ENCODE assay signal across 8 mouse cellular contexts in genomic region chr8:19706918-19707760, GRCm38 (mm10). TPM values are rescaled to one million over a fixed set of nuclear protein-coding genes. Genes with fewer than 3 reads are reported as not detected.
DNase-seq lines count a peak whose midpoint lies in the region; ATAC-seq lines count a peak whose summit lies in the region.
"Not testable (repeated sequence)": the region's sequence is repeated elsewhere in the genome, so short reads cannot be mapped to it uniquely, and the experiment has no call there.
"Had no signal": no experiment of that assay in that cellular context is flagged by ENCODE, and none has a peak within 500 bp of the region (broad histone marks: within the 10 kb centered on the region; RNA-seq: fewer than 3 reads in every experiment).

No protein-coding gene starts in this region.

- not testable (repeated sequence) for H3K4me1 ChIP-seq in intestine, embryonic 16.5 days (ENCODE audit: control insufficient read depth, insufficient read depth, low read length)

- H3K9me3 ChIP-seq in intestine, embryonic 16.5 days (ENCODE audit: control insufficient read depth, low read length): not testable (repeated sequence)

- DNase-seq in T-cell, adult 2 months (ENCODE audit: low spot score): peak; percentile 50
- peak; percentile 84 to 92 for DNase-seq in cerebellum, postnatal 14 days
- DNase-seq in gastrocnemius, postnatal 14 days: peak; percentile 89
- DNase-seq in left cerebral cortex, adult 18-20 months (ENCODE audit: low spot score in 2 of 2): peak; percentile 89 to 96
- DNase-seq in lung, postnatal 4 days: peak; percentile 95 to 99
- peak; percentile 88 for DNase-seq in right cerebral cortex, postnatal 4 days

- H3K4me3 ChIP-seq in intestine, embryonic 16.5 days (ENCODE audit: low read length): not testable (repeated sequence)

- H3K9ac ChIP-seq in intestine, embryonic 16.5 days (ENCODE audit: low read depth, low read length): not testable (repeated sequence)

- intact Hi-C loops in gastrocnemius, postnatal 14 days (cut with DNase I; ENCODE audit: low total_unique reads): not testable (repeated sequence)

- not testable (repeated sequence) for H3K36me3 ChIP-seq in intestine, embryonic 16.5 days (ENCODE audit: control insufficient read depth, insufficient read depth, low read length)

- H3K27ac ChIP-seq in intestine, embryonic 16.5 days (ENCODE audit: low read length): peak overlapping the region; percentile 2; the same call in 1 of the 2 replicates

- H3K4me2 ChIP-seq in intestine, embryonic 16.5 days (ENCODE audit: low read depth, low read length): not testable (repeated sequence)

- 68% methylated on average over 7 of the region's 7 CpGs for WGBS in intestine, embryonic 16.5 days

- not testable (repeated sequence) for H3K27me3 ChIP-seq in intestine, embryonic 16.5 days (replicated peaks; ENCODE audit: control insufficient read depth, insufficient read depth, low read length)

- ATAC-seq in intestine, embryonic 16.5 days: peak; percentile 40; the same call in 1 of the 2 replicates

RNA-seq across cellular contexts. Expression of gene 4930467E23Rik, which starts 22.2 kb away (rescaled TPM):
- under 1 TPM; 0.23 to 0.42 TPM for total RNA-seq in gastrocnemius, postnatal 14 days (2021)
- polyA plus RNA-seq in intestine, embryonic 16.5 days (2015; fragmentation: Nextera tagmentation; extraction: Ambion mirVana): 0.11 TPM in 2 replicates
- 1 to 10 TPM in 1 of 2 experiments, not detected in 1; 1.3 TPM for total RNA-seq in left cerebral cortex, adult 18-20 months (2021)
- polyA plus RNA-seq: limb, embryonic 12.5 days had no signal
